Mouse (Mus musculus) CH12.LX (cell line): ENCODE measurements around the gene Anln. TPM values are rescaled to one million over a fixed set of nuclear protein-coding genes. Genes with fewer than 3 reads are reported as not detected.

ENCODE experiments used
- DNase-seq: peaks from one replicate; pipeline ENCODE4 v3.0.0-alpha.2; 2013; ENCODE audit errors: extremely low read depth
- H3K27ac ChIP-seq: 2 replicates; pipeline ENCODE4 v1.5.1; 2012; ENCODE audit warnings: low read depth, mild to moderate bottlenecking, control low read depth, moderate library complexity; ENCODE audit not compliant: insufficient read depth
- H3K27me3 ChIP-seq: replicated peaks from 2 replicates; pipeline ENCODE3; 2012; ENCODE audit warnings: inconsistent platforms
- H3K36me3 ChIP-seq, 2 experiments: replicated peaks in 1 of 2; 2 replicates each; pipeline versions ENCODE3 to v1.6.1; 2012; ENCODE audit warnings: inconsistent platforms in 1 of 2, low read length in 1 of 2, mild to moderate bottlenecking in 1 of 2, mixed read lengths in 1 of 2, moderate library complexity in 1 of 2; ENCODE audit not compliant: control insufficient read depth in 1 of 2, insufficient read depth in 1 of 2
- H3K4me1 ChIP-seq, 2 experiments: 2 replicates each; pipeline ENCODE4 v1.6.1; 2012; ENCODE audit warnings: inconsistent platforms in 1 of 2, moderate library complexity in 1 of 2; ENCODE audit not compliant: insufficient read depth in 2 of 2, control insufficient read depth in 1 of 2
- H3K4me2 ChIP-seq: 2 replicates; pipeline ENCODE4 v1.6.1; 2012; ENCODE audit warnings: low read depth, mild to moderate bottlenecking, control low read depth; ENCODE audit not compliant: poor library complexity, insufficient read depth, severe bottlenecking
- H3K4me3 ChIP-seq, 3 experiments: fragments of 150-350 bp in 1 of 3; sonication (generic) in 1 of 3; replicated peaks in 1 of 3; 2 replicates each; pipeline versions ENCODE3 to v1.5.1; 2011 to 2012; ENCODE audit warnings: low read depth in 2 of 3, low read length in 2 of 3, mild to moderate bottlenecking in 2 of 3, moderate library complexity in 2 of 3, control low read depth in 1 of 3, improper control_type of control experiment in 1 of 3, inconsistent platforms in 1 of 3, mixed read lengths in 1 of 3; ENCODE audit not compliant: poor library complexity in 1 of 3
- H3K79me2 ChIP-seq: replicated peaks from 2 replicates; pipeline ENCODE4 v1.6.1; 2012; ENCODE audit warnings: mild to moderate bottlenecking, moderate library complexity; ENCODE audit not compliant: control insufficient read depth, poor library complexity, insufficient read depth, severe bottlenecking; ENCODE audit errors: extremely low read depth
- H3K9ac ChIP-seq: 2 replicates; pipeline ENCODE4 v1.6.1; 2012; ENCODE audit warnings: low read depth, mild to moderate bottlenecking, control low read depth, moderate library complexity; ENCODE audit not compliant: insufficient read depth
- H3K9me3 ChIP-seq: replicated peaks from 2 replicates; pipeline ENCODE3; 2012; ENCODE audit warnings: low read length, inconsistent platforms, mixed read lengths
- CHD1 ChIP-seq: IDR thresholded peaks from 2 replicates; pipeline ENCODE4 v1.6.1; 2012; ENCODE audit warnings: low read depth, low read length, improper control_type of control experiment, inconsistent platforms
- ELF1 ChIP-seq: IDR thresholded peaks from 2 replicates; pipeline ENCODE4 v1.6.1; 2014; ENCODE audit warnings: low read depth, mild to moderate bottlenecking, inconsistent platforms, low read length, improper control_type of control experiment
- HCFC1 ChIP-seq: IDR thresholded peaks from 2 replicates; pipeline ENCODE4 v1.6.1; 2012; ENCODE audit warnings: low read depth, mild to moderate bottlenecking, inconsistent platforms, low read length, improper control_type of control experiment
- IRF4 ChIP-seq: IDR thresholded peaks from 2 replicates; pipeline ENCODE4 v1.6.1; 2014; ENCODE audit warnings: low read depth, mild to moderate bottlenecking, inconsistent platforms, low read length, improper control_type of control experiment
- MAZ ChIP-seq: IDR thresholded peaks from 2 replicates; pipeline ENCODE4 v1.6.1; 2012; ENCODE audit warnings: low read depth, mild to moderate bottlenecking, inconsistent platforms, low read length, improper control_type of control experiment, moderate library complexity
- MEF2A ChIP-seq: IDR thresholded peaks from 2 replicates; pipeline ENCODE4 v1.6.1; 2014; ENCODE audit warnings: low read depth, mild to moderate bottlenecking, inconsistent platforms, low read length, improper control_type of control experiment, borderline replicate concordance
- MXI1 ChIP-seq: IDR thresholded peaks from 2 replicates; pipeline ENCODE4 v1.6.1; 2011; ENCODE audit warnings: mild to moderate bottlenecking, low read depth, low read length, improper control_type of control experiment
- MYC ChIP-seq: IDR thresholded peaks from 2 replicates; pipeline ENCODE4 v1.6.1; 2011; ENCODE audit warnings: low read depth, mild to moderate bottlenecking, improper control_type of control experiment, low read length
- NELFE ChIP-seq: IDR thresholded peaks from 2 replicates; pipeline ENCODE4 v1.6.1; 2011; ENCODE audit warnings: low read depth, low read length, improper control_type of control experiment
- NRF1 ChIP-seq: IDR thresholded peaks from 2 replicates; pipeline ENCODE4 v1.6.1; 2014; ENCODE audit warnings: low read depth, mild to moderate bottlenecking, inconsistent platforms, low read length, improper control_type of control experiment, moderate library complexity
- PAX5 ChIP-seq: IDR thresholded peaks from 2 replicates; pipeline ENCODE4 v1.6.1; 2012; ENCODE audit warnings: low read length, inconsistent platforms, mixed read lengths
- RCOR1 ChIP-seq: conservative IDR thresholded peaks from 2 replicates; pipeline ENCODE4 v1.6.1; 2012; ENCODE audit warnings: low read depth, mild to moderate bottlenecking, inconsistent platforms, low read length, improper control_type of control experiment
- SMC3 ChIP-seq: IDR thresholded peaks from 2 replicates; pipeline ENCODE4 v1.6.1; 2011; ENCODE audit warnings: low read depth, low read length, improper control_type of control experiment
- TBP ChIP-seq: conservative IDR thresholded peaks from 2 replicates; pipeline ENCODE4 v1.6.1; 2011; ENCODE audit warnings: low read depth, low read length, improper control_type of control experiment
- UBTF ChIP-seq: IDR thresholded peaks from 2 replicates; pipeline ENCODE4 v1.6.1; 2012; ENCODE audit warnings: low read depth, mild to moderate bottlenecking, inconsistent platforms, low read length, improper control_type of control experiment, moderate library complexity
- ZC3H11A ChIP-seq: IDR thresholded peaks from 2 replicates; pipeline ENCODE4 v1.6.1; 2012; ENCODE audit warnings: low read depth, mild to moderate bottlenecking, inconsistent platforms, low read length, improper control_type of control experiment
- ZMIZ1 ChIP-seq: IDR thresholded peaks from 2 replicates; pipeline ENCODE4 v1.6.1; 2012; ENCODE audit warnings: low read depth, mild to moderate bottlenecking, inconsistent platforms, low read length, improper control_type of control experiment
- dilution Hi-C: fragments of 300-500 bp; cut with MboI; formaldehyde crosslinking; loops from 2 replicates; pipeline ENCODE4 v1.14.3; 2020; ENCODE audit warnings: low sequenced_read_pairs; ENCODE audit not compliant: extremely low pct_unique_long_range_greater_than_20kb, extremely low pct_ligation_motif_present
- in situ Hi-C: fragments of 300-500 bp; cut with MboI; formaldehyde crosslinking; loops from 3 replicates; pipeline ENCODE4 v1.14.3; 2019; ENCODE audit warnings: low sequenced_read_pairs, low pct_ligation_motif_present, low pct_unique_long_range_greater_than_20kb, mixed read lengths
- polyA plus RNA-seq: library from polyadenylated mRNA; unstranded; fragments of >175 nt; gene quantifications from 2 replicates; pipeline ENCODE4 v1.2.1, GENCODE M21; 2012; ENCODE audit warnings: low read depth; ENCODE audit not compliant: insufficient read length
- total RNA-seq, 2 experiments: library from RNA; depleted of rRNA; stranded (reverse); fragments of 300-350 nt in 1 of 2; fragments of >200 nt in 1 of 2; gene quantifications; 2 replicates each; pipeline ENCODE4 v1.2.3; 2012 to 2014

Anln gene
- total and polyA plus RNA-seq, 3 experiments, result 12.2 to 15.7 (median 12.3) TPM

GRCm38 (mm10) chr9:22394725-22395124 lies 5.7 kb upstream of the Anln start:
- Histone ChIP-seq H3K9me3 (no peaks in the 10 kb centered on the region), H3K36me3 (no peaks in the 10 kb centered on the region), H3K4me2 (no peak overlapping the region), H3K4me1 (peaks cover 0 to 3% of the 10 kb centered on the region in 2 experiments; a peak in 3 of 4 replicates), H3K27ac (no peak overlapping the region), H3K9ac (no peak overlapping the region), H3K79me2 (no peaks in the 10 kb centered on the region), H3K4me3 (no peak overlapping the region), H3K27me3 (no peaks in the 10 kb centered on the region)
- dilution Hi-C loops (no loop called here), in situ Hi-C loops (loop anchor here (5.0 kb wide), 1 partner anchor 237 kb away; the partner anchor contains the start of gene Pigyl)
- TF ChIP-seq NELFE, result no peak
- TF ChIP-seq HCFC1, result no peak
- no peak for TF ChIP-seq SMC3
- TF ChIP-seq MYC, result no peak
- no peak for TF ChIP-seq IRF4
- TF ChIP-seq UBTF, result no peak
- no peak for TF ChIP-seq ZMIZ1
- TF ChIP-seq ZC3H11A, result no peak
- TF ChIP-seq CHD1, result no peak
- no peak for TF ChIP-seq MEF2A
- no peak for DNase-seq

GRCm38 (mm10) chr9:22390390-22390789 lies 1.4 kb upstream of the Anln start:
- Histone ChIP-seq H3K4me2 (no peak overlapping the region), H3K4me3 (no peak overlapping the region), H3K36me3 (no peaks in the 10 kb centered on the region), H3K4me1 (peaks cover 0 to 18% of the 10 kb centered on the region in 2 experiments; a peak in 3 of 4 replicates), H3K9ac (no peak overlapping the region), H3K79me2 (peaks cover 25% of the 10 kb centered on the region), H3K27ac (no peak overlapping the region), H3K9me3 (no peaks in the 10 kb centered on the region), H3K27me3 (no peaks in the 10 kb centered on the region)
- TF ChIP-seq TBP (no peak), MAZ (no peak), NRF1 (no peak), MXI1 (no peak), PAX5 (no peak), RCOR1 (no peak), ELF1 (no peak)
- dilution Hi-C loops, result no loop called here
- in situ Hi-C loops, result loop anchor here (5.0 kb wide), 1 partner anchor 233 kb away; the partner anchor contains the start of gene Pigyl
- no peak for DNase-seq
